Mouse (Mus musculus) heart, adult 2 months (tissue): ENCODE results near the gene Ppp6r3.

Experiments
- CTCF ChIP-seq: fragments of 200-600 bp; IDR thresholded peaks from 2 replicates; pipeline ENCODE4 v1.8.1; 2022; ENCODE audit warnings: antibody characterized with exemption, mild to moderate bottlenecking, moderate library complexity
- EP300 ChIP-seq: fragments of 200-500 bp; IDR thresholded peaks from 2 replicates; pipeline ENCODE4 v1.6.1; 2011; ENCODE audit warnings: low read depth, low read length, control low read depth; ENCODE audit not compliant: insufficient read depth
- POLR2A ChIP-seq: fragments of 200-500 bp; IDR thresholded peaks from 2 replicates; pipeline ENCODE4 v1.6.1; 2011; ENCODE audit warnings: mild to moderate bottlenecking, low read depth, low read length, control low read depth; ENCODE audit not compliant: insufficient read depth

DNA sequence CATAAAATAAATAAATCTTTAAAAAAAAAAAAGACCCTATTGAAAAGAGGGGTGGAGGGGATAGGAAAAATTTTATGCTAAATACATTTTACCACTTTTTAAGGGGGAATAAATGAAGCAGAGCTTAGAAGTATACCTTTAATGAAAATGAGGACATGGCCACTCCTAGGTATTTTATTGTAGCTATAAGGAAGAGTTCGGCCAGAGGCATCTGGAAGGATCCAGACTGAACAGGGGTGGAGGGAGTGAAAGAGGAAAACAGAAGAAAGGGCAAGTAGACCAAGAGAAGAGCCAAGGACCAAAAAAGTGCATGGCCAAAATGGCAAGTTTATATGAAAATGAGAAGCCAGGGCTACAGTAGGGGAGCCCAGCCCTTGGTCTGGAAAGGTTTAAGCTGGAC, 25.4 kb downstream of the Ppp6r3 start:
- TF ChIP-seq CTCF: no peak
- no peak for TF ChIP-seq POLR2A
- no peak for TF ChIP-seq EP300
